Mouse (Mus musculus): ENCODE results near the gene Spen.

DNA sequence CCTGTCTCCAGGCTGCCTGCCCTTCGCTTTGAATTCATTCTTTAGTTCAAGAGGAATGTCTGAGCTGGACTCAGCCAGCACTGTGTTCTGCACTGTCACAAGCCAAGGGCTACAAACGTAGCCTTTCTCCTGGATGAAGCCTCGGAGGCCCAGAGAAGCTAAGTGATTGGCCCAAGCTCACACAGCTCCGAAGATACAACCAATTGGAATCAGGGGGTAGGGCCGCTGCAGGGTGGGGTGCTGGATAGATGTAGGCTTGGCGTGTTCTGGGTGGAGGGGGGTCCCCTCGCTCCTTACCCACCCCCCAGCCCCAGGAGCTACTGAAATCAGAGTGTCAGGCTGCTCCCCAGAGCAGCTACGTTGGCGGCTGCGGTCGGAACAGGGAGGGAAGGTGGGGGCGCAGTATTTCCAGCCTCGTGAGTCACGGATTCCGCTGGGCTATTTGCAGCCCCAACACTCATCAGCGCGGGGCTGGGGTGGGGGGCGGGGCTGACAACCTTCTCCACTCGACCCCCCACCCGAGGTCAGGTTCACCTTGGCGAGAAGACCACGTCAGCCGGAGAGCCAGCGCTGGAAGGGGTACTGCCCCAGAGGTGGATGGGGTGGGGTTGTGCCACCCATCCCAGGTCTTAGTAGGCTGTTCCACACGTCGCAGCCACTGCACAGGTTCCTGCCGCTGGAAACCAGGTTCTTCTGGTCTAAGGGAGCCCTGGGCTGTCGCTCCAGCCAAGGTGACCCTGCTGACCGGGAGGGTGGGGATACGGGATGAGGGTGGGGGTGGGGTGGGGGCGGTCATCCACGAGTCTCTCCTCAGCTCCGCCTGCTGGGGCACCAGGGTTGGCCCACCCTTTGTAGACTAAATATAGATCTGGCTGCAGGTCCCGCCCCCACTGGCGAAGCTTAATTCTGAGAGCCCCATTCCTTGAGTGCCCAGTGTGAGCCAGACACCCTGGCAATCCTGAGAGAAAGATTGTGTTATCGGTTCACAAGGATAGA, 112.6 kb downstream of the Spen start:
- TF ChIP-seq POLR2A (IDR thresholded peaks at IDR 0.05; ENCODE audit: borderline replicate concordance, extremely low read depth, low read depth, low read length) (no peak), CTCF (IDR thresholded peaks at IDR 0.05; ENCODE audit: insufficient read depth, low read length) (no peak)

All from lung, adult 2 months (tissue).